ENCODE assay signal across 30 mouse cellular contexts in the genomic region with DNA sequence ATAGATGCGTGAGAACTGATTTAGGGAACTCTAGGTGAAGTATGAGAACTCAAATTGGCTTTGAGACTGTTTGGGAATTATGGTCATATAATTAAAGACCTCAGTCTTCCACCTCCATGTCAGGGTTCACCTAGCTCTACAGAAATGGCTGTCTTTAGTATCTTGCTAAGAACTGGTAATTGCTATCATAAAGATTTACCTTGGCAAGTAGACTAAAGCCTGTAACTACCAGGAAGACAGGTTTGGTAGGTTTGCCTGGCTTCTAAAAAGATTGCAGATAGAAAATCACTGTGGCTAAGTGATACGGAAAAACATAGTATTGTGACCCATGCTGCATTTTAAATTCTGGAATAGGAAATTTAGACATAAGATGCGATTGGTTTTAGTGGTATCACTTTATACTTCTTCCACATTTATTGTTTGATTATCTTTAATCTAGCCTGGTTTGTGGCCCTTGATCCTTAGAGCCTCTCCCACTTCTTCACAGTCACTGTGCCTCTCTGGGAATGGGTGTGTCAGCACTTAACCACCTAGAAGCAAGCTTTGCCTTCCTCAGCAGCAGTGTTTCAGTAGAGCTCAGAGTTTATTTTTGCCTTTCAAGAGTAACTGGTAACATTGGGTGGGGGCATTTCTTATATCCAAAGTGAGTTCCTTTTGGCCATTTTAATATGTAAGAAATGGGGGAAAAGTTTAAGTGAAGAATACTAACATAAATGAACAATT.
DNase-seq lines count a peak whose midpoint lies in the region; ATAC-seq and TF ChIP-seq lines count a peak whose summit lies in the region.
"Had no signal": no experiment of that assay in that cellular context is flagged by ENCODE, and none has a peak within 500 bp of the region (broad histone marks: within the 10 kb centered on the region; RNA-seq: fewer than 3 reads in every experiment).

No protein-coding gene starts in this region.

- peak; percentile 17 for DNase-seq in lung, postnatal 0 days (ENCODE audit: low spot score)
- no peak for DNase-seq in lung, postnatal 10 days
- peak; percentile 75 for DNase-seq in gonadal fat pad, adult 2 months (ENCODE audit: low read depth)
- no peak for DNase-seq in urinary bladder, postnatal 36 days (ENCODE audit: low spot score in 2 of 2)
- no peak for DNase-seq in liver, postnatal 0 days
- DNase-seq: adrenal gland, postnatal 36 days; B cell, adult 2 months; cerebellum, adult 2 months; cerebellum, postnatal 14 days; gastrocnemius, postnatal 14 days; heart, adult 2 months; heart, postnatal 4 days; kidney, adult 2 months; layer of hippocampus, adult 9-11 months; retina, postnatal 1 day; right cerebral cortex, postnatal 14 days had no signal

- no peak overlapping the region for H3K4me3 ChIP-seq in lung, postnatal 0 days (ENCODE audit: low read depth, low read length)
- no peak overlapping the region for H3K4me3 ChIP-seq in intestine, embryonic 16.5 days (ENCODE audit: low read length)
- H3K4me3 ChIP-seq in stomach, embryonic 15.5 days (replicated peaks): no peak overlapping the region
- no peak overlapping the region for H3K4me3 ChIP-seq in liver, postnatal 0 days (ENCODE audit: low read depth, low read length)
- H3K4me3 ChIP-seq in forebrain, embryonic 16.5 days (replicated peaks; ENCODE audit: low read length): no peak overlapping the region
- H3K4me3 ChIP-seq: embryonic facial prominence, embryonic 12.5 days; erythroblast, embryonic 14.5 days; forebrain, embryonic 12.5 days; heart, adult 2 months; heart, embryonic 12.5 days; hindbrain, embryonic 13.5 days; limb, embryonic 12.5 days; midbrain, embryonic 10.5 days; midbrain, embryonic 15.5 days; neural tube, embryonic 15.5 days had no signal

- no peaks in the 10 kb centered on the region for H3K4me1 ChIP-seq in lung, postnatal 0 days (ENCODE audit: insufficient read depth, low read depth, low read length)
- H3K4me1 ChIP-seq in intestine, embryonic 16.5 days (ENCODE audit: control insufficient read depth, insufficient read depth, low read length): peaks cover 18% of the 10 kb centered on the region
- no peaks in the 10 kb centered on the region for H3K4me1 ChIP-seq in stomach, embryonic 15.5 days
- H3K4me1 ChIP-seq in liver, postnatal 0 days (ENCODE audit: insufficient read depth): no peaks in the 10 kb centered on the region
- no peaks in the 10 kb centered on the region for H3K4me1 ChIP-seq in forebrain, embryonic 16.5 days (replicated peaks; ENCODE audit: control insufficient read depth, insufficient read depth, low read length)
- H3K4me1 ChIP-seq: embryonic facial prominence, embryonic 12.5 days; forebrain, embryonic 12.5 days; hindbrain, embryonic 13.5 days; limb, embryonic 12.5 days; midbrain, embryonic 10.5 days; midbrain, embryonic 15.5 days; neural tube, embryonic 15.5 days had no signal

- no peaks in the 10 kb centered on the region for H3K36me3 ChIP-seq in lung, postnatal 0 days (ENCODE audit: insufficient read depth, low read length)
- no peaks in the 10 kb centered on the region for H3K36me3 ChIP-seq in intestine, embryonic 16.5 days (ENCODE audit: control insufficient read depth, insufficient read depth, low read length)
- H3K36me3 ChIP-seq in stomach, embryonic 15.5 days: no peaks in the 10 kb centered on the region
- no peaks in the 10 kb centered on the region for H3K36me3 ChIP-seq in liver, postnatal 0 days (replicated peaks; ENCODE audit: insufficient read depth, low read length)
- H3K36me3 ChIP-seq in forebrain, embryonic 16.5 days (ENCODE audit: control insufficient read depth, insufficient read depth): no peaks in the 10 kb centered on the region
- H3K36me3 ChIP-seq: embryonic facial prominence, embryonic 12.5 days; forebrain, embryonic 12.5 days; limb, embryonic 12.5 days; midbrain, embryonic 15.5 days had no signal

- H3K4me2 ChIP-seq in lung, postnatal 0 days (replicated peaks; ENCODE audit: low read depth, low read length): no peak overlapping the region
- H3K4me2 ChIP-seq in intestine, embryonic 16.5 days (ENCODE audit: low read depth, low read length): no peak overlapping the region
- H3K4me2 ChIP-seq in stomach, embryonic 15.5 days: no peak overlapping the region
- H3K4me2 ChIP-seq in liver, postnatal 0 days (ENCODE audit: low read depth, low read length): no peak overlapping the region
- no peak overlapping the region for H3K4me2 ChIP-seq in forebrain, embryonic 16.5 days (ENCODE audit: low read length)
- H3K4me2 ChIP-seq: embryonic facial prominence, embryonic 12.5 days; forebrain, embryonic 12.5 days; heart, embryonic 12.5 days; hindbrain, embryonic 13.5 days; limb, embryonic 12.5 days; liver, embryonic 11.5 days; midbrain, embryonic 15.5 days; neural tube, embryonic 15.5 days had no signal

- no peak for ATAC-seq in lung, postnatal 0 days
- ATAC-seq in intestine, embryonic 16.5 days: peak; percentile 90
- no peak for ATAC-seq in stomach, embryonic 15.5 days (ENCODE audit: insufficient read depth, low FRiP score, low read depth)
- no peak for ATAC-seq in liver, postnatal 0 days
- ATAC-seq in forebrain, embryonic 16.5 days: no peak
- ATAC-seq: midbrain, embryonic 15.5 days had no signal

- TF ChIP-seq CTCF in lung, postnatal 0 days (IDR thresholded peaks at IDR 0.05): no peak
- TF ChIP-seq CTCF in liver, postnatal 0 days (IDR thresholded peaks at IDR 0.05; ENCODE audit: low read depth): no peak

- 0 out of 2 replicates have a peak overlapping the region, but pooled peaks have one; percentile 0 for H3K27ac ChIP-seq in lung, postnatal 0 days (ENCODE audit: low read length)
- peak overlapping the region; percentile 71 for H3K27ac ChIP-seq in intestine, embryonic 16.5 days (ENCODE audit: low read length)
- H3K27ac ChIP-seq in stomach, embryonic 15.5 days: peak overlapping the region; percentile 44; the same call in 1 of the 2 replicates
- H3K27ac ChIP-seq in liver, postnatal 0 days (ENCODE audit: low read depth): no peak overlapping the region
- H3K27ac ChIP-seq in forebrain, embryonic 16.5 days (ENCODE audit: low read length): no peak overlapping the region
- H3K27ac ChIP-seq: embryonic facial prominence, embryonic 12.5 days; forebrain, embryonic 12.5 days; heart, adult 2 months; hindbrain, embryonic 13.5 days; kidney, postnatal 0 days; limb, embryonic 12.5 days; midbrain, embryonic 10.5 days; midbrain, embryonic 15.5 days; neural tube, embryonic 15.5 days had no signal

- H3K9me3 ChIP-seq in lung, postnatal 0 days (ENCODE audit: low read length): no peaks in the 10 kb centered on the region
- no peaks in the 10 kb centered on the region for H3K9me3 ChIP-seq in intestine, embryonic 16.5 days (ENCODE audit: control insufficient read depth, low read length)
- no peaks in the 10 kb centered on the region for H3K9me3 ChIP-seq in stomach, embryonic 15.5 days
- no peaks in the 10 kb centered on the region for H3K9me3 ChIP-seq in liver, postnatal 0 days (ENCODE audit: low read length)
- no peaks in the 10 kb centered on the region for H3K9me3 ChIP-seq in forebrain, embryonic 16.5 days (ENCODE audit: control insufficient read depth, low read length)
- H3K9me3 ChIP-seq: embryonic facial prominence, embryonic 12.5 days; forebrain, embryonic 12.5 days; heart, embryonic 12.5 days; hindbrain, embryonic 13.5 days; limb, embryonic 12.5 days; midbrain, embryonic 10.5 days; midbrain, embryonic 15.5 days; neural tube, embryonic 15.5 days had no signal

- H3K27me3 ChIP-seq in lung, postnatal 0 days (replicated peaks; ENCODE audit: insufficient read depth, low read length): no peaks in the 10 kb centered on the region
- H3K27me3 ChIP-seq in intestine, embryonic 16.5 days (replicated peaks; ENCODE audit: control insufficient read depth, insufficient read depth, low read length): no peaks in the 10 kb centered on the region
- no peaks in the 10 kb centered on the region for H3K27me3 ChIP-seq in stomach, embryonic 15.5 days (replicated peaks)
- H3K27me3 ChIP-seq in liver, postnatal 0 days (ENCODE audit: insufficient read depth, low read length): no peaks in the 10 kb centered on the region
- H3K27me3 ChIP-seq in forebrain, embryonic 16.5 days (replicated peaks; ENCODE audit: control insufficient read depth, insufficient read depth, low read length): no peaks in the 10 kb centered on the region
- H3K27me3 ChIP-seq: embryonic facial prominence, embryonic 12.5 days; forebrain, embryonic 12.5 days; heart, embryonic 12.5 days; hindbrain, embryonic 13.5 days; limb, embryonic 12.5 days; midbrain, embryonic 15.5 days; neural tube, embryonic 15.5 days had no signal

- TF ChIP-seq EP300 in lung, postnatal 0 days (IDR thresholded peaks at IDR 0.05): no peak
- TF ChIP-seq EP300 in liver, postnatal 0 days (IDR thresholded peaks at IDR 0.05; ENCODE audit: low read depth): no peak

- 77% methylated on average over 3 of the region's 3 CpGs for WGBS in lung, postnatal 0 days
- WGBS in intestine, embryonic 16.5 days: 57% methylated on average over 3 of the region's 3 CpGs
- 71% methylated on average over 3 of the region's 3 CpGs for WGBS in stomach, embryonic 15.5 days
- 88% methylated on average over 3 of the region's 3 CpGs for WGBS in liver, postnatal 0 days (ENCODE audit: insufficient replicate concordance)
- 96% methylated on average over 3 of the region's 3 CpGs for WGBS in forebrain, embryonic 16.5 days

- no peak overlapping the region for H3K9ac ChIP-seq in lung, postnatal 0 days (replicated peaks; ENCODE audit: low read depth)
- no peak overlapping the region for H3K9ac ChIP-seq in intestine, embryonic 16.5 days (ENCODE audit: low read depth, low read length)
- no peak overlapping the region for H3K9ac ChIP-seq in stomach, embryonic 15.5 days
- no peak overlapping the region for H3K9ac ChIP-seq in liver, postnatal 0 days (replicated peaks)
- no peak overlapping the region for H3K9ac ChIP-seq in forebrain, embryonic 16.5 days (replicated peaks; ENCODE audit: low read depth, low read length)
- H3K9ac ChIP-seq: embryonic facial prominence, embryonic 12.5 days; forebrain, embryonic 12.5 days; heart, embryonic 12.5 days; hindbrain, embryonic 13.5 days; limb, embryonic 12.5 days; midbrain, embryonic 15.5 days; neural tube, embryonic 15.5 days had no signal

Comparison
In these comparisons a context has a peak if more than half of its experiments do, and no peak if none do; other contexts are left out.
1. DNase-seq: peak in lung, postnatal 0 days (single experiment) and gonadal fat pad, adult 2 months (single experiment); none in lung, postnatal 10 days (single experiment), urinary bladder, postnatal 36 days (0 of 2) and liver, postnatal 0 days (single experiment).
2. H3K27ac ChIP-seq: peak in lung, postnatal 0 days (single experiment), intestine, embryonic 16.5 days (single experiment) and stomach, embryonic 15.5 days (single experiment); none in liver, postnatal 0 days (single experiment) and forebrain, embryonic 16.5 days (single experiment).